Mouse (Mus musculus): ENCODE measurements at regions not wholly inside any gene's neighbourhood (a gene's known extent, or its start where the extent isn't known, plus 50 kb on each side); places are given as distances from the start of the nearest gene placed in this dataset.

DNA sequence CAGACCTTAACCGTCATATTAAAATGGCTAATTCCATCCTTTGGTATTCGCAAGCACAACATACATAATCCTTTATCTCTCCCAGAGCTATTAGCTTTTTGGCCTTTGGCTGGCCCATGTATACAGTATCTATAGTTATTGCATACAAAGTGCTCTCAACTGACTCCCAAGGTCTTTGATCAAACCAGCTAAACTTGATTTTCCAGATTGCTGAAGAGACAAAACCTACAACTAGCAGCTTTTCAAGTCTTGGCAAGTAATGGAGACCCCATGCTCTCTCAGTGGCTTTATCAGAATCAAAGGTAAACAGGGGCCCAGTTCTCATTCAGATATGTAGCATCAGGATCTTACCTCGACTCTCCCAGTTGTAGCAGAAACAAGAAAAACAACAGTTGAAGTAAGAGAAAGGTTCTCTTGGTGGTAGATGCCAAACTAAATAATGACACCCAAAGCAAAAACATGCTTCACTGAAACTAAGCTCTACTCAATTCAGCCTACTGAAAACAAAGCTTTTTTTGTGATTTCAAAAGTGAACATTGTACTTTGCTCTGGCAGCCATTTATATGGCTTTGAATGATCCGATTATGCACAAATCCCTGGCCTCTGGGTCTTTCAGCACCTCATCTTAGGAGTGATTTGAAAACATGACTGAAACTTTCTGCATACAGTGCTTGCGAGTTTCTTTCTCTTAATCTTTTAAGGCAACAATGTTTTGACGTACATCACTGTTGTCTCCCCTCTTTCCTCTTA, 307.0 kb downstream of the Klf5 start:
- DNase-seq, result no peak
- no peak for ATAC-seq
- no peaks in the 10 kb centered on the region for H3K36me3 ChIP-seq (replicated peaks; ENCODE audit: insufficient read depth, low read length)
- no peak overlapping the region for H3K4me2 ChIP-seq (ENCODE audit: low read depth, low read length)
- no peak for TF ChIP-seq EP300 (IDR thresholded peaks at IDR 0.05; ENCODE audit: low read depth)
- TF ChIP-seq CTCF (IDR thresholded peaks at IDR 0.05; ENCODE audit: low read depth), result no peak
- no peaks in the 10 kb centered on the region for H3K9me3 ChIP-seq (ENCODE audit: low read length)
- 66% methylated on average over 6 of the region's 6 CpGs for WGBS (ENCODE audit: insufficient replicate concordance)
- no peak overlapping the region for H3K9ac ChIP-seq (replicated peaks)
- no peaks in the 10 kb centered on the region for H3K4me1 ChIP-seq (ENCODE audit: insufficient read depth)
- H3K27me3 ChIP-seq (ENCODE audit: insufficient read depth, low read length), result no peaks in the 10 kb centered on the region
- no peak overlapping the region for H3K4me3 ChIP-seq (ENCODE audit: low read depth, low read length)
- H3K27ac ChIP-seq (ENCODE audit: low read depth), result no peak overlapping the region

DNA sequence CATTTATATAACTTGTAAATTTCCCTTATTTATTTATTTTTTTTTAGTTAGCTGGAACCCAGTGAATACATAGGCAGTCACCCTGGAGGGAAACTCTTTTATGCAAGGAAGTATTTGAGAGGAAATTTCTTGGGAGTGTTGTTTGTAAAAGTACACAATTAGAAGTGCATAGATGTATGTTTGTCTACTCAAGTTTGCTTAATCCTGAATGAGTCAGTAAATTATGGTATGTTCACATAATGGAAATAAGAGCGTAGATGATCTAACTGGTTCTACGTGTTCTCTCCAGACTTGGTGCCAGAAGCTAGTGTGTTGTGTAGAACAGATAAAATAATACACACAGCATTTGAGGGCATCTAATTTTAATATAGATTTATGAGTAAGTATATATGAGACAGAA, 310.5 kb downstream of the Klf5 start:
- no peaks in the 10 kb centered on the region for H3K27me3 ChIP-seq (ENCODE audit: insufficient read depth, low read length)
- no peaks in the 10 kb centered on the region for H3K4me1 ChIP-seq (ENCODE audit: insufficient read depth)
- no peaks in the 10 kb centered on the region for H3K9me3 ChIP-seq (ENCODE audit: low read length)
- no peak for ATAC-seq
- H3K4me3 ChIP-seq (ENCODE audit: low read depth, low read length), result no peak overlapping the region
- no peak overlapping the region for H3K4me2 ChIP-seq (ENCODE audit: low read depth, low read length)
- H3K36me3 ChIP-seq (replicated peaks; ENCODE audit: insufficient read depth, low read length), result no peaks in the 10 kb centered on the region
- no peak overlapping the region for H3K9ac ChIP-seq (replicated peaks)
- DNase-seq, result no peak
- TF ChIP-seq EP300 (IDR thresholded peaks at IDR 0.05; ENCODE audit: low read depth) (no peak), CTCF (IDR thresholded peaks at IDR 0.05; ENCODE audit: low read depth) (no peak)
- WGBS (ENCODE audit: insufficient replicate concordance), result 92% methylated on average over 2 of the region's 2 CpGs
- no peak overlapping the region for H3K27ac ChIP-seq (ENCODE audit: low read depth)

DNA sequence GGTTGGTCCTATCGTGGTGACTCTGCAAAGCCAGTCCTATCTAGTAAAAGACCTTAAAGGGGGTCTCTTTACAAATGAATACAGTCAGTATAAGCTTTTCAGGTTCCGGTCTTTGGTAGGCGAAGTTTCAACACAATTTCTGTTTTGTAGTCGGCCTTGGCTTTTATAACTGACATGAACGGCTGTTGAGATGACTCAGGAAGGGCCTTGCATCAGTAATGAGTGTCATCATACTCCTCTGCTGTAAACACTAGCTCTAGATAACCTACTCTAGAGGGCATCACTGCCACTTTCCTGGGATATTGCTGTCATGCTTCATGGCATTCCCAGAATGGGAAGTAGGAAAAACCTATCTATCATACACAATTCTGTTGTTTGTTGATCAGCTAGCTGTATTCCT, 312.9 kb downstream of the Klf5 start:
- ATAC-seq, result no peak

DNA sequence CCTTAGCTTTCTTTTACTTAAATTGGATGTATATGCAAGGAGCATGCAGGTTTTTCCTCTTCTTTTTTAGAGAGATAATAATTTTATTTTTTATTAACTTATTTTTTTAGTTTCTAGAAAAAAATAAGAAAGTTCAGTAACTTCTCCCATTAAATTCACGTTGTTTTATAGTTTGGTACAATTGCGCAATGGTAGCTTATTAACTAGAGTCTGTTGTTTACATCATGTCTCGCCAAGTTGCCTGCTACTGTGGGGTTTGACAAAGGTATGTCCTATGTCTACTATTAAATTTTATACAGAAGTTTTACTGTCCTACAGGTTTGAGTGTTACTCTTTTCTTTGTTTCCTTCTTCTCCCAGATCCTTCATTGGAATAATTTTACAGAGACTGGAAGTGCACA, 313.6 kb downstream of the Klf5 start:
- TF ChIP-seq CTCF (IDR thresholded peaks at IDR 0.05; ENCODE audit: low read depth) (no peak), EP300 (IDR thresholded peaks at IDR 0.05; ENCODE audit: low read depth) (no peak)
- no peak overlapping the region for H3K4me2 ChIP-seq (ENCODE audit: low read depth, low read length)
- no peaks in the 10 kb centered on the region for H3K4me1 ChIP-seq (ENCODE audit: insufficient read depth)
- H3K36me3 ChIP-seq (replicated peaks; ENCODE audit: insufficient read depth, low read length), result no peaks in the 10 kb centered on the region
- no peaks in the 10 kb centered on the region for H3K9me3 ChIP-seq (ENCODE audit: low read length)
- WGBS (ENCODE audit: insufficient replicate concordance), result 71% methylated on average over 3 of the region's 3 CpGs
- no peak for ATAC-seq
- no peak for DNase-seq
- no peak overlapping the region for H3K27ac ChIP-seq (ENCODE audit: low read depth)
- H3K4me3 ChIP-seq (ENCODE audit: low read depth, low read length), result no peak overlapping the region
- H3K9ac ChIP-seq (replicated peaks), result no peak overlapping the region
- H3K27me3 ChIP-seq (ENCODE audit: insufficient read depth, low read length), result no peaks in the 10 kb centered on the region

More for the DNA sequence above, 312.9 kb downstream of the Klf5 start:
- DNase-seq, result no peak
- Histone ChIP-seq H3K36me3 (replicated peaks; ENCODE audit: insufficient read depth, low read length) (no peaks in the 10 kb centered on the region), H3K27me3 (ENCODE audit: insufficient read depth, low read length) (no peaks in the 10 kb centered on the region), H3K4me2 (ENCODE audit: low read depth, low read length) (no peak overlapping the region), H3K27ac (ENCODE audit: low read depth) (no peak overlapping the region), H3K9me3 (ENCODE audit: low read length) (no peaks in the 10 kb centered on the region), H3K4me3 (ENCODE audit: low read depth, low read length) (no peak overlapping the region), H3K9ac (replicated peaks) (no peak overlapping the region), H3K4me1 (ENCODE audit: insufficient read depth) (no peaks in the 10 kb centered on the region)
- no peak for TF ChIP-seq EP300 (IDR thresholded peaks at IDR 0.05; ENCODE audit: low read depth)
- TF ChIP-seq CTCF (IDR thresholded peaks at IDR 0.05; ENCODE audit: low read depth), result no peak
- WGBS (ENCODE audit: insufficient replicate concordance), result 79% methylated on average over 5 of the region's 5 CpGs

DNA sequence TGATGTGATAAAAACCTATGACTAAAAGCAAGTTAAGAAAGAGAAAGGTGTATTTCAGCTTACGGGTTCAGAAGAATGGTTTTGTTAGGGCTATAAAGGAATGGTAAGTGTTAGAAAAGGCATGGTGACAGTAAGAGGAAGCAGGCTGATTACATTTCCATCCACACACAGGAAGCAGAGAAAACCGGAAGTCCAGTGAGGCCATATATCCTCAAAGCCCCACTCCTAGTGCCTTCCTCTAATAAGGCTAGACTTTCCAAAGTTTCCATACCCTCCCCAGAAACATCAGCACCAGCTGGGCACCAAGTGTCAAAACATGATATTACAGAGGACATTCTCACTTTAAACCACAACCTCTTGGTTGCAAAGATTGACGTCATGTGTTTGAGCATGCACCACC, 316.3 kb downstream of the Klf5 start:
- ATAC-seq (no peak), DNase-seq (no peak)
- no peak overlapping the region for H3K4me3 ChIP-seq (ENCODE audit: low read depth, low read length)
- H3K9ac ChIP-seq (replicated peaks), result no peak overlapping the region
- H3K27me3 ChIP-seq (ENCODE audit: insufficient read depth, low read length), result no peaks in the 10 kb centered on the region
- H3K4me2 ChIP-seq (ENCODE audit: low read depth, low read length), result no peak overlapping the region
- TF ChIP-seq CTCF (IDR thresholded peaks at IDR 0.05; ENCODE audit: low read depth), result no peak
- TF ChIP-seq EP300 (IDR thresholded peaks at IDR 0.05; ENCODE audit: low read depth), result no peak
- H3K4me1 ChIP-seq (ENCODE audit: insufficient read depth), result no peaks in the 10 kb centered on the region
- H3K36me3 ChIP-seq (replicated peaks; ENCODE audit: insufficient read depth, low read length), result no peaks in the 10 kb centered on the region
- H3K27ac ChIP-seq (ENCODE audit: low read depth), result no peak overlapping the region
- 57% methylated on average over 3 of the region's 3 CpGs for WGBS (ENCODE audit: insufficient replicate concordance)
- no peaks in the 10 kb centered on the region for H3K9me3 ChIP-seq (ENCODE audit: low read length)

DNA sequence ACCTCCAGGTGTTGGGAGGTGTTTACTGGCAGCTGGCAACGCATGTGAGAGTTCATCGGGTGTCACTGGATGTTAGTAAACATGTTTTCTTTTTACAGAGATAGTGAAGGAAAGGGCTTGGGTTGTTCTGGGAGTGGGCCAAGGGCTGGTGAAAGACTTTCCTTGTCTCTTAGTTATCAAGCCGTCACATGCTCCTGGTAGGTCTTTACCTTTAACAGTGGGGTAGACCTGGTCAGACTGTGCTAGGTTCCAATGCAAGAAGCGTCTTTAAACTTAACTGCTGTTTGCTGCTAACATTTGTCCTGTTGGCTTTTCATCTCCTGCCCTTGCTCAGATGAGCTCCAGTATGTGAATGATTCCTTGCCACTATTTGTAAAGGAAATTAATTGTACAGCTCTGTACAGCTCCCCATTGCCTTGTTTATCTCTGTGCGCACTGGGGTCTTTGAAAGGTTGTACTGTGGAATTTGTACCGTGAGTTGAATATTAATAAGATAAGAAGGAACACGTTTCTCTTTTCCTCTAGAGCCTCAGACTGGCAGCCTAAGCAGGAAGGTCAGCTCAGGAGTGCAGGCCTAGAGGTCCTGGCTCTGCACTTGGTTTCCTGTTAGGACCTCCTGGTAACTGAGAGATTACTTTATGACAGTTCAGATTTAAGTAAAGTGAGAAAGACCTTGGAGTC, 318.3 kb downstream of the Klf5 start:
- no peak overlapping the region for H3K27ac ChIP-seq (ENCODE audit: low read depth)

More for the DNA sequence above, 318.3 kb downstream of the Klf5 start:
- TF ChIP-seq CTCF (IDR thresholded peaks at IDR 0.05; ENCODE audit: low read depth), result no peak
- TF ChIP-seq EP300 (IDR thresholded peaks at IDR 0.05; ENCODE audit: low read depth), result no peak
- Histone ChIP-seq H3K36me3 (replicated peaks; ENCODE audit: insufficient read depth, low read length) (no peaks in the 10 kb centered on the region), H3K4me2 (ENCODE audit: low read depth, low read length) (no peak overlapping the region), H3K4me1 (ENCODE audit: insufficient read depth) (no peaks in the 10 kb centered on the region), H3K4me3 (ENCODE audit: low read depth, low read length) (no peak overlapping the region), H3K9me3 (ENCODE audit: low read length) (no peaks in the 10 kb centered on the region), H3K27me3 (ENCODE audit: insufficient read depth, low read length) (no peaks in the 10 kb centered on the region), H3K9ac (replicated peaks) (no peak overlapping the region)
- DNase-seq (no peak), ATAC-seq (no peak)
- WGBS (ENCODE audit: insufficient replicate concordance), result 38% methylated on average over 7 of the region's 7 CpGs

Data from liver, postnatal 0 days (tissue).